11 mouse cellular contexts compared by ENCODE assay signal in the genomic region with DNA sequence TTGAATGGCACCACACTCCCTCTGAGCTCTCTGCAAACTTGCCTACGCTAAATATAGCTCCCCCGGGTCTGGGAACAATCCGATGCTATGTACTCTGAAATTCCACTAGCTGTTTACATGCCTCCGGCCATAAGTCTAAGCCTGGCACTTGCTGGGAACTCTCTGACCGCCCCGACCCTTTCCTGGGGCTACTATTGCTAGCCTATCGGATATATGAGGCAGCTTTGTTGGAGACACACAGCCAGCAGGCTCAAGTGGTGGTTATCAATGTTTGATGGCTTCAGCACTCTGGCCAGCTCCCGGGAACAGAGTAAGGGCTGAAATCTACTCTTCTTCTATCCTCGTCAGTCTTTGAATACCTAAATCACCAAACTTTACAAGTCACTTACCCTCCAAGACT. TPM values are rescaled to one million over a fixed set of nuclear protein-coding genes. Genes with fewer than 3 reads are reported as not detected.
DNase-seq lines count a peak whose midpoint lies in the region; ATAC-seq and TF ChIP-seq lines count a peak whose summit lies in the region.
"Had no signal": no experiment of that assay in that cellular context is flagged by ENCODE, and none has a peak within 500 bp of the region (broad histone marks: within the 10 kb centered on the region; RNA-seq: fewer than 3 reads in every experiment).

No protein-coding gene starts in this region.

- no peak overlapping the region for H3K9ac ChIP-seq in heart, embryonic 14.5 days (ENCODE audit: low read length)
- no peak overlapping the region for H3K9ac ChIP-seq in lung, postnatal 0 days (replicated peaks; ENCODE audit: low read depth)
- no peak overlapping the region for H3K9ac ChIP-seq in limb, embryonic 11.5 days (ENCODE audit: low read length)
- H3K9ac ChIP-seq: intestine, embryonic 15.5 days had no signal

- no peaks in the 10 kb centered on the region for H3K36me3 ChIP-seq in heart, embryonic 14.5 days (ENCODE audit: control insufficient read depth, insufficient read depth, low read length)
- H3K36me3 ChIP-seq in lung, postnatal 0 days (ENCODE audit: insufficient read depth, low read length), result no peaks in the 10 kb centered on the region
- no peaks in the 10 kb centered on the region for H3K36me3 ChIP-seq in limb, embryonic 11.5 days (ENCODE audit: control insufficient read depth, insufficient read depth, low read length)
- H3K36me3 ChIP-seq: intestine, embryonic 15.5 days had no signal

- peak; percentile 56; the same call in 1 of the 2 replicates for ATAC-seq in heart, embryonic 14.5 days (ENCODE audit: insufficient number of reproducible peaks, insufficient read depth, low FRiP score, low read depth)
- ATAC-seq in lung, postnatal 0 days, result no peak
- ATAC-seq in limb, embryonic 11.5 days (ENCODE audit: insufficient number of reproducible peaks, low FRiP score, low TSS enrichment, low read depth), result no peak
- ATAC-seq: intestine, embryonic 15.5 days had no signal

- no peak for DNase-seq in heart, adult 11 months
- peak; percentile 12 for DNase-seq in lung, postnatal 0 days (ENCODE audit: low spot score)
- DNase-seq in lung, adult 18-20 months, result no peak
- DNase-seq in ZHBTc4 (ENCODE audit: low read depth, low spot score), result peak; percentile 40
- DNase-seq in limb, embryonic 11.5 days (ENCODE audit: low spot score), result peak; percentile 77
- DNase-seq in cerebellum, adult 8-10 months, result no peak
- no peak for DNase-seq in right cerebral cortex, postnatal 10 days (ENCODE audit: low spot score in 2 of 2)
- DNase-seq: thymus, postnatal 14 days had no signal

- H3K9me3 ChIP-seq in heart, embryonic 14.5 days (ENCODE audit: control insufficient read depth, low read length), result no peaks in the 10 kb centered on the region
- no peaks in the 10 kb centered on the region for H3K9me3 ChIP-seq in lung, postnatal 0 days (ENCODE audit: low read length)
- H3K9me3 ChIP-seq in limb, embryonic 11.5 days (ENCODE audit: control insufficient read depth, low read length), result no peaks in the 10 kb centered on the region
- H3K9me3 ChIP-seq: intestine, embryonic 15.5 days had no signal

- TF ChIP-seq CTCF in lung, postnatal 0 days (IDR thresholded peaks at IDR 0.05), result no peak

- WGBS in heart, embryonic 14.5 days, result 16% methylated on average over 9 of the region's 9 CpGs
- WGBS in lung, postnatal 0 days, result 46% methylated on average over 9 of the region's 9 CpGs
- WGBS in limb, embryonic 11.5 days, result 63% methylated on average over 9 of the region's 9 CpGs

- H3K27me3 ChIP-seq in heart, embryonic 14.5 days (ENCODE audit: control insufficient read depth, insufficient read depth, low read length), result no peaks in the 10 kb centered on the region
- H3K27me3 ChIP-seq in lung, postnatal 0 days (replicated peaks; ENCODE audit: insufficient read depth, low read length), result no peaks in the 10 kb centered on the region
- no peaks in the 10 kb centered on the region for H3K27me3 ChIP-seq in limb, embryonic 11.5 days (ENCODE audit: control insufficient read depth, insufficient read depth, low read length)
- H3K27me3 ChIP-seq: intestine, embryonic 15.5 days had no signal

- H3K4me3 ChIP-seq in heart, embryonic 14.5 days (ENCODE audit: control insufficient read depth in 1 of 2, insufficient read depth in 1 of 2, low read depth in 1 of 2, low read length in 2 of 2), result no peak overlapping the region
- no peak overlapping the region for H3K4me3 ChIP-seq in lung, postnatal 0 days (ENCODE audit: low read depth, low read length)
- H3K4me3 ChIP-seq in limb, embryonic 11.5 days (ENCODE audit: low read depth, low read length), result no peak overlapping the region
- H3K4me3 ChIP-seq: intestine, embryonic 15.5 days had no signal

- no peak for TF ChIP-seq EP300 in lung, postnatal 0 days (IDR thresholded peaks at IDR 0.05)

- H3K4me2 ChIP-seq in heart, embryonic 14.5 days (ENCODE audit: low read length), result no peak overlapping the region
- no peak overlapping the region for H3K4me2 ChIP-seq in lung, postnatal 0 days (replicated peaks; ENCODE audit: low read depth, low read length)
- H3K4me2 ChIP-seq in limb, embryonic 11.5 days (ENCODE audit: low read depth, severe bottlenecking), result no peak overlapping the region
- H3K4me2 ChIP-seq: intestine, embryonic 15.5 days had no signal

- H3K27ac ChIP-seq in heart, embryonic 14.5 days (replicated peaks in 1 of 2; ENCODE audit: control insufficient read depth in 1 of 2, insufficient read depth in 1 of 2, low read depth in 2 of 2, low read length in 2 of 2), result no peak overlapping the region
- H3K27ac ChIP-seq in lung, postnatal 0 days (ENCODE audit: low read length), result no peak overlapping the region
- H3K27ac ChIP-seq in limb, embryonic 11.5 days (replicated peaks; ENCODE audit: low read depth, low read length), result no peak overlapping the region
- H3K27ac ChIP-seq: intestine, embryonic 15.5 days had no signal

- peaks cover 10 to 16% of the 10 kb centered on the region in 2 experiments for H3K4me1 ChIP-seq in heart, embryonic 14.5 days (ENCODE audit: control insufficient read depth in 2 of 2, insufficient read depth in 2 of 2, low read length in 2 of 2)
- no peaks in the 10 kb centered on the region for H3K4me1 ChIP-seq in lung, postnatal 0 days (ENCODE audit: insufficient read depth, low read depth, low read length)
- no peaks in the 10 kb centered on the region for H3K4me1 ChIP-seq in limb, embryonic 11.5 days (ENCODE audit: control insufficient read depth, insufficient read depth, low read length)
- H3K4me1 ChIP-seq: intestine, embryonic 15.5 days had no signal

RNA-seq across cellular contexts. Expression of a gene that starts 15.9 kb away (rescaled TPM):
- not detected in 2 replicates for polyA plus RNA-seq in heart, embryonic 14.5 days (2014; fragmentation: Nextera tagmentation; extraction: Ambion mirVana)
- polyA plus RNA-seq in lung, postnatal 0 days (2015; fragmentation: Nextera tagmentation; extraction: Ambion mirVana), result not detected in 2 replicates
- 0.09 TPM in 1 of 2 replicates, not detected in the other for polyA plus RNA-seq in limb, embryonic 11.5 days (2014; fragmentation: Nextera tagmentation; extraction: Ambion mirVana)

RNA-seq across cellular contexts. Expression of a gene that starts 36.9 kb away (rescaled TPM):
- 0.32 TPM in 2 replicates for polyA plus RNA-seq in heart, embryonic 14.5 days (2014; fragmentation: Nextera tagmentation; extraction: Ambion mirVana)
- 17.8 and 19.9 TPM in 2 replicates for polyA plus RNA-seq in lung, postnatal 0 days (2015; fragmentation: Nextera tagmentation; extraction: Ambion mirVana)
- not detected in 2 replicates for polyA plus RNA-seq in limb, embryonic 11.5 days (2014; fragmentation: Nextera tagmentation; extraction: Ambion mirVana)
- polyA plus RNA-seq: liver, embryonic 16.5 days had no signal

Comparison
In these comparisons a context has a peak if more than half of its experiments do, and no peak if none do; other contexts are left out.
1. DNase-seq: peak in lung, postnatal 0 days (single experiment), ZHBTc4 (single experiment) and limb, embryonic 11.5 days (single experiment); none in heart, adult 11 months (single experiment), lung, adult 18-20 months (0 of 2), cerebellum, adult 8-10 months (single experiment) and right cerebral cortex, postnatal 10 days (0 of 2).
2. RNA of a gene that starts 36.9 kb away (polyA plus RNA-seq): 17.8 to 19.9 TPM in lung, postnatal 0 days; 0.32 TPM in heart, embryonic 14.5 days and not detected in limb, embryonic 11.5 days; every median in the first group is over 10 times any median in the second.